Mouse (Mus musculus) bone marrow, adult 2 months (tissue): ENCODE measurements around the gene Nceh1. TPM values are rescaled to one million over a fixed set of nuclear protein-coding genes. Genes with fewer than 3 reads are reported as not detected.

ENCODE experiments used
- H3K27ac ChIP-seq: fragments of 200-500 bp; 2 replicates; pipeline ENCODE4 v1.5.1; 2012; ENCODE audit warnings: low read depth, mild to moderate bottlenecking, control low read depth, inconsistent platforms, low read length; ENCODE audit not compliant: control insufficient read depth, poor library complexity, insufficient read depth
- H3K4me1 ChIP-seq: fragments of 200-500 bp; 2 replicates; pipeline ENCODE4 v1.6.1; 2011; ENCODE audit warnings: low read length; ENCODE audit not compliant: control insufficient read depth, insufficient read depth
- H3K4me3 ChIP-seq: fragments of 200-500 bp; replicated peaks from 2 replicates; pipeline ENCODE3; 2011; ENCODE audit warnings: mild to moderate bottlenecking, low read depth, low read length, control low read depth; ENCODE audit not compliant: control insufficient read depth
- CTCF ChIP-seq: fragments of 200-500 bp; IDR thresholded peaks from 2 replicates; pipeline ENCODE4 v1.5.1; 2011; ENCODE audit warnings: low read length, control low read depth; ENCODE audit not compliant: control insufficient read depth, insufficient read depth
- POLR2A ChIP-seq: fragments of 200-500 bp; IDR thresholded peaks from 2 replicates; pipeline ENCODE4 v1.6.1; 2011; ENCODE audit warnings: low read depth, mild to moderate bottlenecking, control low read depth, low read length, borderline replicate concordance; ENCODE audit not compliant: control insufficient read depth
- WGBS: fragments of 180-500 bp; shearing (Covaris S2); methylation state at CpG from one replicate; pipeline ENCODE4 v1.1.7; 2018; 5-methylcytosine and 5-hydroxymethylcytosine counted together
- polyA plus RNA-seq: library from polyadenylated mRNA; stranded (reverse); fragments of >200 nt; gene quantifications from 2 replicates; pipeline ENCODE4 v1.2.4, GENCODE M21; 2011; ENCODE audit warnings: low replicate concordance; ENCODE audit not compliant: missing spikeins, insufficient read depth, insufficient read length

The Nceh1 gene
- polyA plus RNA-seq, 1 experiment, result 7.1 TPM

DNA sequence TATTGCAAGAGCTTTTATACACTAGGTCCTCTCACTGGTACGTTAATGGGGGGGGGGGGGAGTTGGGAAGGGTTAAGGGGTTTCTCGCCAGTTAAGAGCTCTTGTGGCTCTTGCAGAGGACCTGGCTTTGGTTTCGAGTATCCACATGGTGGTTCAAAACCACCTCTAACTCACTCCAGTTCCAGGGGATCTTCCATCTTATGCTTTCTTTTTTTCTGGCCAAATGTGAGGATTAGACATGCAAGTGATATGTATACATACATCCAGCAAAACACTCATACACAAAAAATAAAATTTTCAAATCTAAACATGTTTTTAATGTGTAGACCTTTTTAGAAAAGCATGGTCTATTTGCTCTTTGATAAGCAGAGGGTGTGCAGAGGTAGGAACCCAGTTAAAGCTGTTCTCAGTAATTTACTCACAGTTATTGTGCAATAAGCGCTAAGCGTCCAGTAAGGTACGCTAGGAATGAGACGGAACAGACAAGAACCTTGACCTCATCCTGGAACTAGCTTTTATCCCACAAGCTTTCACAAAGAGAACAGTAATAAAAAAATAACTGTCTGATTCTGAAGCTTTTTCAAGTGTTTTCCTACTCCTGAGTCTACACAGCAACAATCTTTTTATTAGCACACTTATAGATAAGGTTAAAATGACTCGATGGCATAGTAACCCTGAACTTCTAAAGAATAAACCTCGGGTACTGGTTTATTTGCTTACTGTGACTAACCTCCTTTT lies 26.7 kb upstream of the Nceh1 start:
- peaks cover 2% of the 10 kb centered on the region for H3K4me1 ChIP-seq
- TF ChIP-seq POLR2A, result no peak
- no peak for TF ChIP-seq CTCF
- no peak overlapping the region for H3K27ac ChIP-seq
- no peak overlapping the region for H3K4me3 ChIP-seq
- WGBS, result 49% methylated on average over 9 of the region's 9 CpGs

GRCm38 (mm10) chr3:27156594-27156949 lies 26.2 kb upstream of the Nceh1 start:
- no peak overlapping the region for H3K27ac ChIP-seq
- TF ChIP-seq POLR2A (no peak), CTCF (no peak)
- no peak overlapping the region for H3K4me3 ChIP-seq
- peaks cover 2% of the 10 kb centered on the region for H3K4me1 ChIP-seq
- 85% methylated on average over 3 of the region's 3 CpGs for WGBS

GRCm38 (mm10) chr3:27158910-27159309 lies 23.9 kb upstream of the Nceh1 start:
- H3K27ac ChIP-seq, result no peak overlapping the region
- no peaks in the 10 kb centered on the region for H3K4me1 ChIP-seq
- WGBS, result 79% methylated on average over 4 of the region's 4 CpGs
- TF ChIP-seq CTCF (no peak), POLR2A (no peak)
- no peak overlapping the region for H3K4me3 ChIP-seq

GRCm38 (mm10) chr3:27161645-27162409 lies 20.9 kb upstream of the Nceh1 start:
- WGBS, result 82% methylated on average over 6 of the region's 6 CpGs
- Histone ChIP-seq H3K4me3 (no peak overlapping the region), H3K4me1 (no peaks in the 10 kb centered on the region), H3K27ac (no peak overlapping the region)
- TF ChIP-seq CTCF (no peak), POLR2A (no peak)

- Histone ChIP-seq H3K27ac (no peak overlapping the region), H3K4me1 (no peaks in the 10 kb centered on the region), H3K4me3 (no peak overlapping the region)
- WGBS, result 51% methylated on average over 2 of the region's 2 CpGs
- no peak for TF ChIP-seq CTCF
- TF ChIP-seq POLR2A, result no peak
Observed at GRCm38 (mm10) chr3:27162410-27162804, 20.4 kb upstream of the Nceh1 start.

- H3K27ac ChIP-seq, result no peak overlapping the region
- H3K4me3 ChIP-seq, result no peak overlapping the region
- TF ChIP-seq POLR2A (no peak), CTCF (no peak)
- H3K4me1 ChIP-seq, result no peaks in the 10 kb centered on the region
- 64% methylated on average over 3 of the region's 3 CpGs for WGBS
Observed at GRCm38 (mm10) chr3:27165481-27166065, 17.2 kb upstream of the Nceh1 start.

DNA sequence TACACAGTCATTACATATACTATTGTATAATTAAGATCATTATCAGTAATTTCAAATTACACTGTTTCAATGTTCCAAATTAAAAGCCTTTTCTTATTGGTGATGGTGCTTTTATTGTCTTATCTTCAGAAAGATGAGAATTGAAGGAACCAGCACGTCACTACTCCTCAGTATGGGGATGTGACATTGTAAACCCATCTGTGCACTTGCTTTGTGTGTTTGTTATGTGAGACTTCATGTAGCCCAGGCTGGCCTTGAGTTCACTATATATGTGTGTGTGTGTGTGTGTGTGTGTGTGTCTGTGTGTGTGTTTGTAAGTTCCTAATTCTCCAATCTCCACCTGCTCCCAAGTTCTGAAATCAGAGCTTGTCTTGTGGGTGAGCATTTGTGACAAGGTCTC lies 12.5 kb upstream of the Nceh1 start:
- H3K27ac ChIP-seq, result no peak overlapping the region
- no peak for TF ChIP-seq CTCF
- TF ChIP-seq POLR2A, result no peak
- H3K4me3 ChIP-seq, result no peak overlapping the region
- WGBS, result 69% methylated on average over 1 of the region's 1 CpGs
- H3K4me1 ChIP-seq, result no peaks in the 10 kb centered on the region

- TF ChIP-seq CTCF (no peak), POLR2A (no peak)
- H3K27ac ChIP-seq, result no peak overlapping the region
- no peaks in the 10 kb centered on the region; the same call in 1 of the 2 replicates for H3K4me1 ChIP-seq
- no peak overlapping the region for H3K4me3 ChIP-seq
- 74% methylated on average over 8 of the region's 8 CpGs for WGBS
Observed at GRCm38 (mm10) chr3:27179711-27180110, 3.1 kb upstream of the Nceh1 start.
